Mouse (Mus musculus): ENCODE measurements around the gene Olig1. TPM values are rescaled to one million over a fixed set of nuclear protein-coding genes. Genes with fewer than 3 reads are reported as not detected.
"Not testable (repeated sequence)": the region's sequence is repeated elsewhere in the genome, so short reads cannot be mapped to it uniquely, and the experiment has no call there.

Olig1 gene
- polyA plus RNA-seq, 1 experiment: 61.3 TPM

GRCm38 (mm10) chr16:91226883-91227759, 42.5 kb upstream of the Olig1 start:
- no peak for DNase-seq (ENCODE audit: low read depth)
- no peak for TF ChIP-seq CTCF (IDR thresholded peaks at IDR 0.05; ENCODE audit: borderline replicate concordance, extremely low read depth, insufficient read depth, insufficient read length)

DNA sequence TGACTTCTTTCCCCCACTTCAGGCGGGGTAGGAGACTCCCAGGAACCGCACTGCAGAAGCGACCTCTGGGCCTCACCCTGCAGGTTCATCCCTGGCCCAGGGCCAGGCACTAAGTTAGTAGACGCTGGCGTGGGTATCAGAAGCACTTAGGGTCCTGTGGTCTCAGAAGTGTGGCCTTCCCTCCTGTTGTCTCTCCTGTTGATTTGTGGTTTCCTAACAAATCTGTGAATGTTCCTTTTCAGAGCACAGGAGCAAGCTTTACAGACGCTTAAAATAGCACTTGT, 41.9 kb upstream of the Olig1 start:
- no peak for DNase-seq (ENCODE audit: low read depth)
- TF ChIP-seq POLR2A (IDR thresholded peaks at IDR 0.05; ENCODE audit: borderline replicate concordance, extremely low read depth, insufficient read depth, insufficient read length, poor library complexity, severe bottlenecking) (no peak), CTCF (IDR thresholded peaks at IDR 0.05; ENCODE audit: borderline replicate concordance, extremely low read depth, insufficient read depth, insufficient read length) (no peak)

DNA sequence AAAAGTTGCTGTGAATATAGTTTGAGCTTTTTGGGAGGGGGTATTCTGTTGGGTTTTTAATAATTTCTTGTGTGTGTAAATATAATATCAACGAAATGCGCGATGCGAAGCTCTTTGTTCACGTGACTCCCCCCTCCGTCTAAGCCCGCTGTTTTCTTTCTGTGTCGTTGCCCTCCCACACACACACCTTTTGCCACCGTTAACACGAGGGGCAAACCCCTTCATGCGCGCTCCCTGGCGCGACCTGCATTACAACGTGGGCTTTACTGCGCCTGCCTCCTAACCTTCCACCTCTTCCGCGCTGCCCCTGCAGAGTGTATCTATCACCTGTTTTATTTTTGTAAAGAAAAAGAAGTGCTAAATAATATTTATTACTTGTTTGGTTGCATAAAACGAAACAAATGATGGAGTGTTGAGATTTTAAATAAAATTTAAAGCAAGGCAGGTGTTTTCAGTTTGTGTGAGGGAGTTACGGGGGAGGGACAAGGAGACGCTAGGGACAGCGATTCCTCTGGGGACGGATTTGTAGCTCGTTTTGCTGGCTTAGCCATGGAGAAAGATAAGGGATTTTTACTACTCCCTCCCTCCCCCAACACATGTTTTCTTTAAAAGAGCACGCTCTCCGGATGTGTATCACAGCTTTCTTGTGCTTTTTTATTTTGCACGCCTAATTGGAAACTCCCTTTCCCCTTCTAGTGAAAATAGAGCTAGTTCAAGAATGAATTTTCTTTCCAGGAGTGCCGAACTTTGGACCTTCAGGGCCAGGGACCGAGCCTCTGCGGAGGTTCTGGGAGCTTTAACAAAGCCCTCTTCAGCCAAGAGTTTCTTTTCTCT, 41.1 kb upstream of the Olig1 start:
- TF ChIP-seq POLR2A (IDR thresholded peaks at IDR 0.05; ENCODE audit: borderline replicate concordance, extremely low read depth, insufficient read depth, insufficient read length, poor library complexity, severe bottlenecking): no peak
- no peak for TF ChIP-seq CTCF (IDR thresholded peaks at IDR 0.05; ENCODE audit: borderline replicate concordance, extremely low read depth, insufficient read depth, insufficient read length)
- DNase-seq (ENCODE audit: low read depth): no peak

GRCm38 (mm10) chr16:91229072-91229348, 40.6 kb upstream of the Olig1 start:
- DNase-seq (ENCODE audit: low read depth): no peak
- TF ChIP-seq POLR2A (IDR thresholded peaks at IDR 0.05; ENCODE audit: borderline replicate concordance, extremely low read depth, insufficient read depth, insufficient read length, poor library complexity, severe bottlenecking) (no peak), CTCF (IDR thresholded peaks at IDR 0.05; ENCODE audit: borderline replicate concordance, extremely low read depth, insufficient read depth, insufficient read length) (no peak)

GRCm38 (mm10) chr16:91229643-91230042, 39.9 kb upstream of the Olig1 start:
- no peak for TF ChIP-seq CTCF (IDR thresholded peaks at IDR 0.05; ENCODE audit: borderline replicate concordance, extremely low read depth, insufficient read depth, insufficient read length)
- DNase-seq (ENCODE audit: low read depth): no peak

GRCm38 (mm10) chr16:91231781-91232469, 37.6 kb upstream of the Olig1 start:
- no peak for TF ChIP-seq POLR2A (IDR thresholded peaks at IDR 0.05; ENCODE audit: borderline replicate concordance, extremely low read depth, insufficient read depth, insufficient read length, poor library complexity, severe bottlenecking)
- TF ChIP-seq CTCF (IDR thresholded peaks at IDR 0.05; ENCODE audit: borderline replicate concordance, extremely low read depth, insufficient read depth, insufficient read length): no peak
- peak; percentile 85 for DNase-seq (ENCODE audit: low read depth)

GRCm38 (mm10) chr16:91232470-91233240, 36.9 kb upstream of the Olig1 start:
- DNase-seq (ENCODE audit: low read depth): no peak
- TF ChIP-seq POLR2A (IDR thresholded peaks at IDR 0.05; ENCODE audit: borderline replicate concordance, extremely low read depth, insufficient read depth, insufficient read length, poor library complexity, severe bottlenecking): no peak

GRCm38 (mm10) chr16:91233241-91233944, 36.2 kb upstream of the Olig1 start:
- no peak for DNase-seq (ENCODE audit: low read depth)
- TF ChIP-seq POLR2A (IDR thresholded peaks at IDR 0.05; ENCODE audit: borderline replicate concordance, extremely low read depth, insufficient read depth, insufficient read length, poor library complexity, severe bottlenecking): no peak
- TF ChIP-seq CTCF (IDR thresholded peaks at IDR 0.05; ENCODE audit: borderline replicate concordance, extremely low read depth, insufficient read depth, insufficient read length): no peak

DNA sequence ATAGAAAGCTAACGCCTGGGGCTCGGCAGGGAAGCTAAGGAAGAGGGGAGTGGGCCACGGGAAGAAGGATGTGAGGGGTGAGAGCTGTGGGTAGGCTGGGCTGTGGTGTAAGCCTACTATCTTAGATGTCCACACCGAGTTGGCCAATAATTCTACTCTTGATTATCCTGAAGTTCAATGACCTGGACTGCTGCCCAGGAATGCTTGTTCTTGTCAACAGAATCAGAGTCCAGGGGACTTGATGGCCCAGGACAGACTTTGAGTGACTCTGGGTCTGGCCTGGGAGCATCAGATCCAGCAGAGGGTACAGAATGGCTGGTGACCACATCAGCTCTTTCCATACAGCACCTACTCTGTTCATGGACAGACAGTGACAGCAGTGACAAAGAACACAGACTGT, 30.5 kb upstream of the Olig1 start:
- TF ChIP-seq CTCF (IDR thresholded peaks at IDR 0.05; ENCODE audit: borderline replicate concordance, extremely low read depth, insufficient read depth, insufficient read length): no peak
- TF ChIP-seq POLR2A (IDR thresholded peaks at IDR 0.05; ENCODE audit: borderline replicate concordance, extremely low read depth, insufficient read depth, insufficient read length, poor library complexity, severe bottlenecking): no peak

GRCm38 (mm10) chr16:91246292-91246691, 23.3 kb upstream of the Olig1 start:
- peak; percentile 77 for DNase-seq (ENCODE audit: low read depth)

More for the DNA sequence above, 30.5 kb upstream of the Olig1 start:
- no peak for DNase-seq (ENCODE audit: low read depth)

DNA sequence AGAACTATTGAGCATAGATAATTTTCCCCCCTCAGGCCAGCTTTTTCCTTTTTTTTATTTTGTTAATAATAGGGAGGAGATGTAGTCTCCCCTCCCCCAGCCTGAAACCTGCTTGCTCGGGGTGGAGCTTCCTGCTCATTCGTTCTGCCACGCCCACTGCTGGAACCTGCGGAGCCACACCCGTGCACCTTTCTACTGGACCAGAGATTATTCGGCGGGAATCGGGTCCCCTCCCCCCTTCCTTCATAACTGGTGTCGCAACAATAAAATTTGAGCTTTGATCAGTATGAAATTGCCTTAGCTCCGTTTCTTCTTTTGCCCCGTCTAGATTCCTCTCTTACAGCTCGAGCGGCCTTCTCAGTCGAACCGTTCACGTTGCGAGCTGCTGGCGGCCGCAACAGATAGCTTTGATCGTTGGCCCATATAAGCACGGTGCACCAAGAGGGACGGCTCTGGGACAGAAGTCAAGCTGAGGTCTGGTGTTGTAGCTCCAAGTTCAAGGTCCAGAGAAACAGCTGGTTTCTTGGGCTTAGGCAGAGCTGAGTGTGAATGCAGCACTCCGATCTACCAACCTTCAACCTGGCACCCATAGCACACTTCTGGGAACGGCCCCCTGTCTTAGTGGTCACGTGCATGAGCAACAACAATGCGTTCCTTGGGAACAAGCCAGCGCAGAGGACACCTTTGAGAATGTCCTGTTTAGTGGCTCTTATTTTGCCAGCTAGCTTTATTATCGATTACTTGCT, 14.0 kb upstream of the Olig1 start:
- DNase-seq (ENCODE audit: low read depth): not testable (repeated sequence)

More at GRCm38 (mm10) chr16:91246292-91246691, 23.3 kb upstream of the Olig1 start:
- no peak for TF ChIP-seq CTCF (IDR thresholded peaks at IDR 0.05; ENCODE audit: borderline replicate concordance, extremely low read depth, insufficient read depth, insufficient read length)
- no peak for TF ChIP-seq POLR2A (IDR thresholded peaks at IDR 0.05; ENCODE audit: borderline replicate concordance, extremely low read depth, insufficient read depth, insufficient read length, poor library complexity, severe bottlenecking)

Measured in brain, embryonic 14.5 days (tissue).